Mouse (Mus musculus): ENCODE results near the gene Arhgef28. TPM values are rescaled to one million over a fixed set of nuclear protein-coding genes. Genes with fewer than 3 reads are reported as not detected.

Arhgef28 gene
- total and polyA plus RNA-seq, 3 experiments: 0.11 TPM; not detected in 2

DNA sequence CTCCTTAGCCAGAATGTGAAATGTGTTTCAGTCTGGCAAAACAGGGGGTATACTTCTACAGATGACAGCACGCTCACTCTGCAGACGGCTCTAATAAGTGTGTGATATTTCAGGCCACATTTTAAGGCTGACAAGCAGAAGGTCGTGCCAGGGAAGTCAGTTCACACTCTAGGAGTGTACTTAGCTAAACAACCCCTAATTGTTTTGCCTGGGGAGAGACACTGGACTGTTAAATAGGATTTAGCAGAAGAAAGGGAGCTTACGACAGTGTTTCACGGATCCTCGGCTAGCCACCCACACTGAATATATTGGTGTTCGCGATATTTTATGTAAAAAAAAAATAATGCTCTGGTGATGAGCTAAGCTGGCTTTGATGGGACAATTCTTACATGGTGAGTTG is 286.6 kb downstream of the Arhgef28 start:
- Histone ChIP-seq H3K4me3 (ENCODE audit: low read depth, low read length) (no peak overlapping the region), H3K9me3 (replicated peaks) (no peaks in the 10 kb centered on the region), H3K36me3 (replicated peaks) (no peaks in the 10 kb centered on the region), H3K4me1 (ENCODE audit: insufficient read depth, low read depth, low read length) (no peaks in the 10 kb centered on the region), H3K27me3 (ENCODE audit: insufficient read depth, low read length) (peaks cover 18% of the 10 kb centered on the region)
- ATAC-seq (ENCODE audit: extremely low read depth, insufficient number of reproducible peaks, low FRiP score, poor library complexity, severe bottlenecking) (no peak), DNase-seq (ENCODE audit: low spot score) (no peak)
- TF ChIP-seq TAL1 (conservative IDR thresholded peaks at IDR 0.05; ENCODE audit: low read depth, low read length) (no peak), GATA1 (IDR thresholded peaks at IDR 0.05; ENCODE audit: borderline replicate concordance, low read length) (no peak), GATA2 (IDR thresholded peaks at IDR 0.05; ENCODE audit: borderline replicate concordance, low read depth, low read length) (no peak), CTCF (IDR thresholded peaks at IDR 0.05; ENCODE audit: low read depth, low read length) (no peak), POLR2AphosphoS5 (IDR thresholded peaks at IDR 0.05; ENCODE audit: insufficient replicate concordance, low read depth, low read length) (no peak)

DNA sequence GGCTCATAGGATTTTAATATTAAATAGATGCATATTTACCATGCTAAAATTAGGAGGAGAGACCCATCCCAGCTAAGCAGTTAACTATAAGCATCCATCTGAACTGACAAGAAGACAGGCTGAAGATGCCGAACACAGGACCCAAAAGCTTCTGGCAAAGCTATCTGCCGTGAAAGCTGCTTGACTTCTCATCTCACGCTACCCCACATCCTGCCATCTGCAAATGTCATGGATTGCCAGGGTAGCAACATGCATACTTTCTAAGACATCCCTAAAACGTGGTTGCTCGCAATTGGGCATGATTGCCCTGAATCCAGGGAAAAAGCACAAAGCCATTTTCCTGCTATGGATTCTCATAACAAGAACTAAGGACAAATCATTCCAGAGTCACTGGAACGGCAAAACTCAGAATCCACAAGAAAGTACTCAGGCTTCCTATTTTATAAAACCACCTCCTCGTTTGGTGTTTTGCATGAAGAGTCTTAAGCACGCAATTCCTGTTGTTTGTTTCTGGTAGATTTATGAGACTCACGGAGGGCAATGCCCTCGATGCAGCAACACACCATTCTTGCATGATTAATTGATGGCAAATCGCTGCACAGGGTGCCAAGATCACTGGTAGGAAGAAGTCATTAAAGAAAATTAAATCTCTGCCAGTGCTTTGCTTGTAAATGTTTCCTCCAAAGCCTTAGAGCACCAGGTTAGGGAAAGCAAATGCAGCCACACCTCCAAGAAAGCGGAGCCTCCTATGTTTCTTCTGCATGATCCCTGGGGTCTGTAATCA is 287.9 kb downstream of the Arhgef28 start:
- Histone ChIP-seq H3K27me3 (ENCODE audit: insufficient read depth, low read length) (peaks cover 14% of the 10 kb centered on the region), H3K9me3 (replicated peaks) (no peaks in the 10 kb centered on the region), H3K4me3 (ENCODE audit: low read depth, low read length) (no peak overlapping the region), H3K36me3 (replicated peaks) (no peaks in the 10 kb centered on the region), H3K4me1 (ENCODE audit: insufficient read depth, low read depth, low read length) (no peaks in the 10 kb centered on the region)
- DNase-seq (ENCODE audit: low spot score): no peak
- TF ChIP-seq TAL1 (conservative IDR thresholded peaks at IDR 0.05; ENCODE audit: low read depth, low read length) (no peak), GATA2 (IDR thresholded peaks at IDR 0.05; ENCODE audit: borderline replicate concordance, low read depth, low read length) (no peak), POLR2AphosphoS5 (IDR thresholded peaks at IDR 0.05; ENCODE audit: insufficient replicate concordance, low read depth, low read length) (no peak), CTCF (IDR thresholded peaks at IDR 0.05; ENCODE audit: low read depth, low read length) (no peak), GATA1 (IDR thresholded peaks at IDR 0.05; ENCODE audit: borderline replicate concordance, low read length) (no peak)
- ATAC-seq (ENCODE audit: extremely low read depth, insufficient number of reproducible peaks, low FRiP score, poor library complexity, severe bottlenecking): no peak

DNA sequence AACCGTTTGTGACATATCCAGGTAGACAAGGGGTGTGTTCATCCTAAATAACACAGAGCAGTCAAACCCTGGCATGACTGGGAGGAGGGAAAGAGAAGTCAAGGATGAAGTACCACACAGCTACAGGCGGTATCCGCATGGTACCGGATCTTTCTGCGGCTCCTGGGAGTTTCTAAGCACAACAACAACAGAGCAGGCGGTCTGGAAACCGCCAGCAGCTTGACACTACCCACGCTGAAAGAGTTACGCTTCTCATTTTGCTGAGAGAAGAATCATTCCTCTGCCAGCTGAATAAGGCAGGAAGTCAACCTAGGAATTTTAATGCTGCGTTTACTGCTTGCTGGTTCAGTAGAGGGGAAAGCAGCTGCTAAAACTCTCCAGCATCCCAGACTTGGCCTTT is 295.2 kb downstream of the Arhgef28 start:
- Histone ChIP-seq H3K27me3 (ENCODE audit: insufficient read depth, low read length) (peaks cover 14% of the 10 kb centered on the region), H3K36me3 (replicated peaks) (no peaks in the 10 kb centered on the region), H3K4me3 (ENCODE audit: low read depth, low read length) (no peak overlapping the region), H3K4me1 (ENCODE audit: insufficient read depth, low read depth, low read length) (no peaks in the 10 kb centered on the region), H3K9me3 (replicated peaks) (no peaks in the 10 kb centered on the region)
- DNase-seq (ENCODE audit: low spot score) (no peak), ATAC-seq (ENCODE audit: extremely low read depth, insufficient number of reproducible peaks, low FRiP score, poor library complexity, severe bottlenecking) (no peak)
- TF ChIP-seq GATA1 (IDR thresholded peaks at IDR 0.05; ENCODE audit: borderline replicate concordance, low read length) (no peak), TAL1 (conservative IDR thresholded peaks at IDR 0.05; ENCODE audit: low read depth, low read length) (no peak), POLR2AphosphoS5 (IDR thresholded peaks at IDR 0.05; ENCODE audit: insufficient replicate concordance, low read depth, low read length) (no peak), CTCF (IDR thresholded peaks at IDR 0.05; ENCODE audit: low read depth, low read length) (no peak), GATA2 (IDR thresholded peaks at IDR 0.05; ENCODE audit: borderline replicate concordance, low read depth, low read length) (no peak)

DNA sequence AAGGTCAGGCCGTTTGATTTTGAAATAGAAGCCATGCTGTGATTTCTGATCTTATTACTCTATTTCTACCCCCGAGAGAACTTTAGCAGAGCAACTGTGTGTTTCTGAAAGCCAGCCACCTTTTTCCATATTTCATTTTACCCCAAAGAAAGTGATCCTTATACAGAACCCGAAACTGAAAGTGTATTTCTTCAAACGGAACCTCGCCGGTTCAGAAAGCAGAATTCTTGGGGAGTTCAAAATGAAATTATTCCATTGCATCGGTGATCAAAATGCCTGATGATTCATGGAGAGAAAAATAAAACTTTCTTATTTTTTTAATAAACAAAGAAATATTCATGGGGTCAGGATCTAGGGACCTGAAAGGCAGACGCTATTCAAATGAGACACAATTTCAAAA is 303.4 kb downstream of the Arhgef28 start:
- no peak overlapping the region for H3K4me3 ChIP-seq (ENCODE audit: low read depth, low read length)
- no peaks in the 10 kb centered on the region for H3K4me1 ChIP-seq (ENCODE audit: insufficient read depth, low read depth, low read length)
- no peaks in the 10 kb centered on the region for H3K36me3 ChIP-seq (replicated peaks)
- DNase-seq (ENCODE audit: low spot score) (no peak), ATAC-seq (ENCODE audit: extremely low read depth, insufficient number of reproducible peaks, low FRiP score, poor library complexity, severe bottlenecking) (no peak)
- H3K9me3 ChIP-seq (replicated peaks): no peaks in the 10 kb centered on the region
- no peak for TF ChIP-seq POLR2AphosphoS5 (IDR thresholded peaks at IDR 0.05; ENCODE audit: insufficient replicate concordance, low read depth, low read length)
- peaks cover 14% of the 10 kb centered on the region for H3K27me3 ChIP-seq (ENCODE audit: insufficient read depth, low read length)

DNA sequence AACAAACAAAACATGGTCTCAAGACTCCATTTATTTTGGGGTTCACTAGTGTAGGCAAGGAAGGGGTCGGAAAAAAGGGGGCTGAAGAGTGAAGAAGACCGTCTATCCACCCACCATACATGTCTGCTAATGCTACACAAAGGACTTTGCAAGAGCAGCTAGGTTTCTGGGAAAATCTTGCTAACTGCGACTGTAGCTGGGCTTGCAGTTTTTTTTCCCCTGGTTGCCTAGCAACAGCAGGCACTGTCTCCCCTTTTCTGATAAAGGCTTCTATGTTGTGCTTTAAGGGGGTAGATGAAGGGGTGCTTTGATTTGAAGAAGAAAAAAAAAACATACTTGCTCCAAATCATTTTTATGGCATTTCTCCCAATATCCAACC is 305.9 kb downstream of the Arhgef28 start:
- H3K9me3 ChIP-seq (replicated peaks): no peaks in the 10 kb centered on the region
- no peaks in the 10 kb centered on the region for H3K4me1 ChIP-seq (ENCODE audit: insufficient read depth, low read depth, low read length)
- H3K36me3 ChIP-seq (replicated peaks): no peaks in the 10 kb centered on the region
- no peak for ATAC-seq (ENCODE audit: extremely low read depth, insufficient number of reproducible peaks, low FRiP score, poor library complexity, severe bottlenecking)
- H3K27me3 ChIP-seq (ENCODE audit: insufficient read depth, low read length): peaks cover 14% of the 10 kb centered on the region
- no peak overlapping the region for H3K4me3 ChIP-seq (ENCODE audit: low read depth, low read length)
- no peak for DNase-seq (ENCODE audit: low spot score)
- TF ChIP-seq TAL1 (conservative IDR thresholded peaks at IDR 0.05; ENCODE audit: low read depth, low read length): no peak
- no peak for TF ChIP-seq CTCF (IDR thresholded peaks at IDR 0.05; ENCODE audit: low read depth, low read length)
- TF ChIP-seq GATA2 (IDR thresholded peaks at IDR 0.05; ENCODE audit: borderline replicate concordance, low read depth, low read length): no peak
- no peak for TF ChIP-seq POLR2AphosphoS5 (IDR thresholded peaks at IDR 0.05; ENCODE audit: insufficient replicate concordance, low read depth, low read length)
- no peak for TF ChIP-seq GATA1 (IDR thresholded peaks at IDR 0.05; ENCODE audit: borderline replicate concordance, low read length)

DNA sequence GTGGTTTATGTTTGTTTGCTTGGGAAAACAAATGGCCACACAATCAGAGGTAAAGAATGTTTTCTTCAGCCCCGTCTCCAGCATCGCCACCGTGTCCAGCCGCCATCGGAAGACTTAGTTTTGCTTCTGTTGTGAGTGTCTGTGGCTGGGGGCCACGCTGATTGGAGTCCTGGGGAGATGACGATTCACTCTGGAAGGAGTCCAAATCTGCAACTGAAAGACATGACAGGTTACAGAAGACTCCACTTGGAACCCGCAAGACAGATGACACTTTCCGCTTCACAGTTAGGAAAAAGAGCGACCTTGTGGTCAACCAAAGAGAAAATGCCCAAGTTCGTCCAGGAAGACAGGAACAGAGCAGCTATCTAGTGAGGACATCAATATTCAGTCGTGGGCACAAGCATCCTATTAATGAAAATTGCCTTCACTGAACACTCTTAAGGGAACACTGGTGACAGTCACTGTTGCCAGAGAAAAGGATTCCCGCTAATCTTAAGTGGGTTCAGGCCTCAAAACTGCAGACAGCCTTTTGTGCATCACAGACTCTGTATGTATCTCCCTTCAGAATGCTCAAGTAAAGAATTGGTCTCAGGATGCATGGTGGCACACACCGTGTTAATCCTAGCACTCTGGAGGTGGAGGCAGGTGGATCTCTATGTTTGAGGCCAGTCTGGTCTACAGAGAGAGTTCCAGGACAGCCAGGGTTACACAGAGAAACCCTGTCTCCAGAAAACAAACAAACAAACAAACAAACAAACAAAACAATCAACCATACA is 306.4 kb downstream of the Arhgef28 start:
- ATAC-seq (ENCODE audit: extremely low read depth, insufficient number of reproducible peaks, low FRiP score, poor library complexity, severe bottlenecking) (no peak), DNase-seq (ENCODE audit: low spot score) (no peak)
- Histone ChIP-seq H3K27me3 (ENCODE audit: insufficient read depth, low read length) (peaks cover 16% of the 10 kb centered on the region), H3K4me1 (ENCODE audit: insufficient read depth, low read depth, low read length) (no peaks in the 10 kb centered on the region), H3K4me3 (ENCODE audit: low read depth, low read length) (no peak overlapping the region), H3K36me3 (replicated peaks) (no peaks in the 10 kb centered on the region), H3K9me3 (replicated peaks) (no peaks in the 10 kb centered on the region)
- TF ChIP-seq GATA2 (IDR thresholded peaks at IDR 0.05; ENCODE audit: borderline replicate concordance, low read depth, low read length) (no peak), GATA1 (IDR thresholded peaks at IDR 0.05; ENCODE audit: borderline replicate concordance, low read length) (no peak), TAL1 (conservative IDR thresholded peaks at IDR 0.05; ENCODE audit: low read depth, low read length) (no peak), CTCF (IDR thresholded peaks at IDR 0.05; ENCODE audit: low read depth, low read length) (no peak)
